Mouse (Mus musculus) adrenal gland, postnatal 4 days (tissue): Measurements from ENCODE around the gene Mt4. TPM values are rescaled to one million over a fixed set of nuclear protein-coding genes. Genes with fewer than 3 reads are reported as not detected.

Experiments
- DNase-seq, 2 experiments: peaks; one replicate each; pipeline ENCODE4 v3.0.0; 2021 to 2022; ENCODE audit warnings: low spot score in 2 of 2, mixed read lengths in 2 of 2
- total RNA-seq, 2 experiments: library from RNA; stranded (reverse); gene quantifications; 2 replicates each; pipeline ENCODE4 v1.2.3; 2021

The Mt4 gene
- total RNA-seq, 2 experiments from 2014 or later: not detected

DNA sequence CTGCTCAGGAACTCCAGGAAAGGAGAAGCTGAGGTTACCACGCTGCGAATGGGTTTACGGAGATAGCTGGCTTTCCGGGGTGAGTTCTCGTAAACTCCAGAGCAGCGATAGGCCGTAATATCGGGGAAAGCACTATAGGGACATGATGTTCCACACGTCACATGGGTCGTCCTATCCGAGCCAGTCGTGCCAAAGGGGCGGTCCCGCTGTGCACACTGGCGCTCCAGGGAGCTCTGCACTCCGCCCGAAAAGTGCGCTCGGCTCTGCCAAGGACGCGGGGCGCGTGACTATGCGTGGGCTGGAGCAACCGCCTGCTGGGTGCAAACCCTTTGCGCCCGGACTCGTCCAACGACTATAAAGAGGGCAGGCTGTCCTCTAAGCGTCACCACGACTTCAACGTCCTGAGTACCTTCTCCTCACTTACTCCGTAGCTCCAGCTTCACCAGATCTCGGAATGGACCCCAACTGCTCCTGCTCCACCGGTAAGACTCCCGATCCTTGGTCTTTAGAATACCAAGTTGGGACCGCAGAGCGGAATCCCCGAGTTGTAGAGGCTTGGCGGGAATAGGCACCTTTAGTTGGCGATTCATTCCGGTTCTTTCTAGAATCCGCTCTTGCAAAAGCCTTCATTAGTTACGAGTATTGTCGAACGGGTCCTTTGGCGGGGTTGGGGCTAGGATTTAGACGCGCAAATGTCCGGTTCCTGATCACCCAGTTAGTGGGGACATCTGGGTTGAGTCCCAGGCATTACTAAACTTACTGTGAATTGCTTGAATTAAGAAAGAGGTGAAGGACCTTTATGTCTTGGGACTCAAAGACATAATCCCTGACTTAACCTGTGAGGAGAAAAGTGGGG is 42.1 kb downstream of the Mt4 start, which contains the start of gene Mt1:
TSS of gene Mt1 (plus strand) at position 226 of the 856 bp plus-strand sequence.
- peak; percentile 82 to 86 for DNase-seq

DNA sequence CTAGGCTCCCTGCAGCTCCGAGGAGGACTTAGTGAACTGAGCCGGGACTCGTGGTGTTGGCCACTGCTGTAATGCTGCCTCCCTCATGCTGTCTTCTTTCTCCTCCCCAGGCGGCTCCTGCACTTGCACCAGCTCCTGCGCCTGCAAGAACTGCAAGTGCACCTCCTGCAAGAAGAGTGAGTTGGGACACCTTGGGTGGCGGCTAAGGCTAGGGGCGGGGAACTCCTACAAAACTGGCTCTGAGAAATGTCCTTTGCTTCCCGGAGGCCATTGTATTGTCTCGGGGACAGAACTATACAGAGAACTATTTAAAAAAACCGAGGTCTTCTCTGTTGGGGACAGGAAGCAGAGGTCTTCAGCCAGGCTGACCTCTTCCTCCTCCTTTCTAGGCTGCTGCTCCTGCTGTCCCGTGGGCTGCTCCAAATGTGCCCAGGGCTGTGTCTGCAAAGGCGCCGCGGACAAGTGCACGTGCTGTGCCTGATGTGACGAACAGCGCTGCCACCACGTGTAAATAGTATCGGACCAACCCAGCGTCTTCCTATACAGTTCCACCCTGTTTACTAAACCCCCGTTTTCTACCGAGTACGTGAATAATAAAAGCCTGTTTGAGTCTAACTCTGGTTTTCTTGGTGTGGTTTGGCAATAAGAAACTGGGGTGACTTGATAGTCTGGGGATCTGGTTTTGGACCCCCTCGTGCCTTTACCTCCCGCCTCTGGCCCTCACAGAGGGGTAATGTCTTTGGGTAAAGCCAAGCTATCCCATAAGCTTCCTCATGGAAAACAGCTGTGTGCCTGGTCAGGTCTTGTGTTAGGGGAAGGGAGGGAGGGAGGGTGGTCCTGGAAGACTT is 42.9 kb downstream of the Mt4 start:
- no peak for DNase-seq

DNA sequence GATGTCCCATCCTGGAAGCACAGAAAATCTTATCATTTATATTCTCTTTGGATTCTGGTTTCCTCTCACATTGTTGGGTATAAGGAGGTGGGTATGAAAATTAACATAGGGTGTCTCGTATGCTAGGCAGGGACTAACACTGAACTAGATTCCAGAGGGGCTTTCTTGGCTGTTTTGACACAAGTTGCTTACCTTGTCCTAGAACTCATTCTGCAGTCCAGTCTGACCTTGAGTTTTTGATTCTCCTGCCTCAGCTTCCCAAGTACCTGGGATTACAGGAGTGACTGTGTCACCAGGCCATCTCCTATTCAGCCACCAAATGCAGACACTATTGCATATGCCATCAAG is 43.5 kb downstream of the Mt4 start:
- no peak for DNase-seq

DNA sequence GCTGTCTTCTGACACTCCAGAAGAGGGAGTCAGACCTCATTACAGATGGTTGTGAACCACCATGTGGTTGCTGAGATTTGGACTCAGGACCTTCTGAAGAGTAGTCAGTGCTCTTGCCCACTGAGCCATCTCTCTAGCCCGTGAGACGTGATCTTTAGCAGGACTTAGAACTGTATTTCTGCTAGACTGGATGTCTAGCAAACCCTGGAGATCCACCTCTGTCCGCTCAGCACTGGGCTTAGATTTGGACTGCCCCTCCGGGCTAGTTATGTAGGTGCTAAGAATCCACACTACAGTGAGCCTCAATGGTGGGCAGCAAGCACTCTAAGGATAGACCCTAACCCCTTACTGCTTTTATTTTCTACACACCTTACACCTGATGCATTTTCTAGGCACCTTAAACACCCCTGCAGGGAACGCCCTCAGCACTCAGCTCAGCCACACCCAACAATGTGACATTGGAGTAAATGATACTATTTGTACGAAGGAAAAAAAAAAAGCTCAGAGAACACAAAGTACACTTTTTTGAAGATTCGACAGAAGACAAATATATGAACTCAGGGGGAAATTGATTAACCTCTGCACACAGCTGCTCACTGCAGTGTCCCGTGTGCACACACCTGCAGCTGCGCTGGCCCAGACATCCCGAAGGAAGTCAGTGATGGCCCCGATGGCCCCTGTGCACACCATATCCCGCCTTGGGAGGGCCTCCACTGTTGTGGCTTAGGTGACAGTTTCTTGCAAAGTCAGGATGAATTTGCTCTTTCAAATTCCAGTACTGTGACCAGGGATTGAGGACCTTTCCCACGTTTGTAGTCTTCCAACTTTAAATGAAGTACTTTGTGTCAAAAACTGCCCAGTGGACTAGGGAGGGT is 45.3 kb downstream of the Mt4 start:
- no peak for DNase-seq

DNA sequence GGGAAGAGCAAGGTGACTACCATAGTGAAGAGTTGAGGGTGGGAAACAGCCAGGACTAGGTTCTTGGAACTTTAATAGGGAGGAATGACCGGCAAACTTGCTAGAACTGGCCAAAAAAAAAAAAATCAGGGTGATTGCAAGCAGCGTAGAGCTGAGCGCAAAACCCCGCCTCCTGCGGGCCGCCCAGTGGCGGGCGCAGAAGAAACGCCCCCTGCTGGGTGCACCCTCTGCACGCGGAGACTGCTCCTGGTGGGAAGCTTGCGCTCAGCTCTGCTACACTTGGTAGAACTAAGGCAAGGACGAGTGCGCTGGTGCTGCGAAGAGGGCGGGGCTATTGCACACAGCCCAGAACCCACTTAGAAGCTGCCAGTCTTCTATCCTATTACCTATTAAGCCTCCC is 46.1 kb downstream of the Mt4 start:
- DNase-seq: peak; percentile 46 to 62

DNA sequence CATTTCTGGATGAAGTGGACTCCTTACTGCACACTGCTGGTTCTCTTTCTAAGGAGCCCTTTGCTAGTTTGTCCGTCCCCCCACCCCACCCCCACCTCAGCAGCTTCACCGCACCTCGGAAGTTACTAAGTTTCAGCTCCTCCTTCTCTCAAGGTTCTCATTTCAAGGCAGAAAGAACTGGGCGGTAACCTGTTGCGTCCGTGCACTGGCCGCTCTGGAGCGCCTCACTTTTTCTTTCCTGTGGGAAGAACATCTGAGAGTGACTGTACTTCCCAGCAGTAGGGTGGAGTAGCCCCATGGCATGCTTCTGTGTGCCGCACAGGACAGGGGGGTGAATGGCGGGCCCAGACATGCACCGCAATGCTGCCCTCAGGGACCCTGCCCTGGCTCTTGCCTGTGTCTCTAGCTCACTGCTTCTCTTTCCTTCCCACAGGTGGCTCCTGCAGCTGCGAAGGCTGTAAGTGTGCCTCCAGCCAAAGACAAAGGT is 47.4 kb downstream of the Mt4 start:
- no peak for DNase-seq

DNA sequence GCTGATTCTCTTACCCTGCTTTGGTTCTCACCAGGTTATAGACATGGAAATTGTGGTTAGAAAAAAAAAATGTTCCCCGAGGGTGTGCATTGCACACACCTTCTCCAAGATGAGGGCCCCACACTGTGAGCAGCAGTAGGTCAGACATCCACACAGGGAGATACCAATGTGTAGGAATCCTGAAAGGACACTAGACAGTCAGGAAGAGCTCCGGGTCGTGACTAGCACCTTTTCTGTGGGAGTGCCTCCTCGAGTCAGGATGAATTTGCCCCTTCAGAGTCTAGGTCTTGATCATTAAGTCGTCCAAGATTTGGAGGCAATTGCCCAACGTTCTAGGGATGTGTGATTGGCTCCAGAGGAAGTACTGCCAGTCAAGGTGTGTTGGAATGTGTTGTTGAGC is 48.8 kb downstream of the Mt4 start:
- DNase-seq: no peak

DNA sequence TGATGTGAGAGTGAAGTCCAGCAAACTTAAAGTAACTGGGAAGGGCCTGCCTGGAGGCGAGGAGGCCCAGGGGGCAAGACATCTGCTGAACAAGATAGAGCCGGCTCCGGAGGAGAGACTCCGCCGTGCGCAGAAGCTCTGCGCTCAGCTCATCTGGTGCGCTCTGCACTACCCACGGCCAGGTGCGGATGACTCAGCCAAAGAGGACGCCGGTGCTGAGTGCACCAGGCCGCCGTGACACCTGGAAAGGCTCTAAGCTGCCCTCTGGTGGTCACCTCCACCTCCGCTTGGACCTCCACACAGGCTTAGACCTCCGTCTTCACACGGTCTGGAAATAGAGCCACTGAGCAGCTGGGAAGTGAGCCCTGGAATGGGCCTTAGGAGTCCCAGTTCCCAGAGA is 49.5 kb downstream of the Mt4 start:
- DNase-seq: peak in 1 of 2 experiments; percentile 40

DNA sequence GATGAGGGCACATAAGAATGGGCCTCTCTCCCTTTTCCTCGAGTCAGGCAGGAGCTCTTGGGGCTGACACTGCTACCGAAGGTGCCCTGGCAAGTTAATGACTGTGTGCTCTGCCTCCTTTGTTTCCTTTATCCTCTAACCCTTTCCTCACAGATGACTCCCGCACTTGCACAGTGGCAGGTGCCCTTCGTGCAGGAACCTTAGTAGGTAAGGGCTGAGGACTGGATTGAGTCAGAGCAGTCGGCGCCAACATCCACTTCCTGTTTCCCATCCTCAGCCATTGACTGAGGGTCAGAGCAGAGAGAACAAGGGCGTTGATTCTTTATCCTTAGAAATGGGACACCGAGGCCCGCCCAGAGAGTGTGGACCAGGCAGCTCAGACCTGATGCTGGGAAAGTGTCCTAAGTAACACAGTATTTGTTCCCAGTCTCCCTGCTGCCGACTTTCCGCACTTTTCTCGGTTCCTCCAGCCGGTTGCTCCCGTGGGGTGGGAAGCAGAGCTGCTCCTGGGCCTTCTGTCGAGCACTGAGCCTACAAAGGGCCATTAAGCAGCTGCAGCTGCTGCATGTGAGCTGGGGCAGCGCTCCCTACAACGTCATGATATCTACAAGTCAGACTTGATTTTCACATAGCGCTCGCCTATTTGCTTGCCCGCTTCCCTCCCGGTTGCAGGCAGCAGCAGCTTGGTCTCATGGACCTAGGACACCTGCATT is 50.4 kb downstream of the Mt4 start:
- DNase-seq: no peak

Other genes starting within 250 kb of the Mt4 start
- 100 to 1,000 TPM; 142 to 152 TPM for gene Amfr, start 124.4 kb upstream of the Mt4 start, total RNA-seq
- 10 to 100 TPM; 61.4 to 63.6 TPM for gene Nudt21, start 100.2 kb upstream of the Mt4 start, total RNA-seq
- 10 to 100 TPM; 12.1 to 14.8 TPM for gene Ogfod1, start 100.0 kb upstream of the Mt4 start, total RNA-seq
- 10 to 100 TPM; 29.4 to 29.6 TPM for gene Bbs2, start 38.3 kb upstream of the Mt4 start, total RNA-seq
- 1 to 10 TPM; 6.5 to 6.9 TPM for gene Mt3, start 15.4 kb downstream of the Mt4 start, total RNA-seq
- gene Mt2, start 35.5 kb downstream of the Mt4 start, total RNA-seq: 100 to 1,000 TPM; 179 to 183 TPM
- 100 to 1,000 TPM; 241 to 243 TPM for gene Mt1, start 41.9 kb downstream of the Mt4 start, total RNA-seq
- gene Nup93, start 77.4 kb downstream of the Mt4 start, total RNA-seq: 10 to 100 TPM; 33.3 to 33.8 TPM
- gene Slc12a3, start 192.0 kb downstream of the Mt4 start, total RNA-seq: 10 to 100 TPM in 1 of 2 experiments, 1 to 10 TPM in 1; 1.0 to 29.0 TPM
- 10 to 100 TPM; 65.5 to 75.2 TPM for gene Herpud1, start 249.2 kb downstream of the Mt4 start, total RNA-seq